Mouse (Mus musculus) midbrain, embryonic 14.5 days (tissue): ENCODE data around the gene Pnmal1. TPM values are rescaled to one million over a fixed set of nuclear protein-coding genes. Genes with fewer than 3 reads are reported as not detected.

Source experiments
- ATAC-seq: fragments of 200-750 bp; cut with Nextera tagmentation; 2 replicates; pipeline ENCODE4 v1.8.0; 2017; ENCODE audit warnings: moderate number of reproducible peaks, moderate library complexity; ENCODE audit not compliant: low FRiP score, low TSS enrichment
- DNase-seq: peaks from one replicate; pipeline ENCODE4 v3.0.0-alpha.2; 2015
- H3K27ac ChIP-seq: fragments of 300-500 bp; sonication (generic); replicated peaks from 2 replicates; pipeline ENCODE4 v1.5.1; 2014; ENCODE audit warnings: mild to moderate bottlenecking, low read depth, low read length, moderate library complexity
- H3K27me3 ChIP-seq: fragments of 300-500 bp; sonication (generic); 2 replicates; pipeline ENCODE4 v1.6.1; 2014; ENCODE audit warnings: low read length, control low read depth, mixed read lengths; ENCODE audit not compliant: control insufficient read depth, insufficient read depth
- H3K36me3 ChIP-seq: fragments of 300-500 bp; sonication (generic); 2 replicates; pipeline ENCODE4 v1.6.1; 2014; ENCODE audit warnings: low read length, control low read depth; ENCODE audit not compliant: control insufficient read depth, insufficient read depth
- H3K4me1 ChIP-seq: fragments of 300-500 bp; sonication (generic); 2 replicates; pipeline ENCODE4 v1.6.1; 2014; ENCODE audit warnings: mild to moderate bottlenecking, antibody characterized with exemption, low read length, control low read depth; ENCODE audit not compliant: control insufficient read depth, insufficient read depth
- H3K4me2 ChIP-seq: fragments of 300-500 bp; sonication (generic); 2 replicates; pipeline ENCODE4 v1.6.1; 2014; ENCODE audit warnings: mild to moderate bottlenecking, low read length, moderate library complexity
- H3K4me3 ChIP-seq: fragments of 300-500 bp; sonication (generic); replicated peaks from 2 replicates; pipeline ENCODE4 v1.5.1; 2014; ENCODE audit warnings: low read depth, low read length
- H3K9ac ChIP-seq: fragments of 300-500 bp; sonication (generic); replicated peaks from 2 replicates; pipeline ENCODE4 v1.6.1; 2014; ENCODE audit warnings: mild to moderate bottlenecking, low read length, moderate library complexity
- H3K9me3 ChIP-seq: fragments of 300-500 bp; sonication (generic); 2 replicates; pipeline ENCODE4 v1.6.1; 2016; ENCODE audit warnings: low read length, control low read depth, mixed read lengths; ENCODE audit not compliant: control insufficient read depth
- WGBS: fragments of 180-500 bp; shearing (Covaris S2); extraction: QIAGEN DNeasy Blood & Tissue Kit; methylation state at CpG from one replicate; pipeline ENCODE4 v1.1.7; 2014; 5-methylcytosine and 5-hydroxymethylcytosine counted together
- polyA plus RNA-seq: library from polyadenylated mRNA; unstranded; fragments of >200 nt; fragmentation: Nextera tagmentation; extraction: Ambion mirVana; gene quantifications from 2 replicates; pipeline ENCODE4 v1.2.1, GENCODE M21; 2014

Gene Pnmal1
- polyA plus RNA-seq, 1 experiment from 2014 or later: 69.8 TPM

- Histone ChIP-seq H3K9ac (peak within 1 kb of the TSS; percentile 67), H3K36me3 (no peaks in the 10 kb centered on the region), H3K27ac (peak within 1 kb of the TSS; percentile 71), H3K4me3 (peak within 1 kb of the TSS; percentile 45), H3K4me1 (peaks cover 37% of the 10 kb centered on the region; the same call in 1 of the 2 replicates), H3K27me3 (no peaks in the 10 kb centered on the region), H3K9me3 (no peaks in the 10 kb centered on the region), H3K4me2 (peak within 1 kb of the TSS; percentile 86)
- ATAC-seq (peak; percentile 82), DNase-seq (peak; percentile 96)
- WGBS: 17% methylated on average over 26 of the region's 26 CpGs
Observed at GRCm38 (mm10) chr7:16982859-16983568, 23.5 kb downstream of the Pnmal1 start, which contains the start of gene Gm42372. TSS of gene Gm42372 (plus strand) at chr7:16983086.

- peak overlapping the region; percentile 33 for H3K4me2 ChIP-seq
Observed at GRCm38 (mm10) chr7:16987541-16988149, 28.2 kb downstream of the Pnmal1 start.

DNA sequence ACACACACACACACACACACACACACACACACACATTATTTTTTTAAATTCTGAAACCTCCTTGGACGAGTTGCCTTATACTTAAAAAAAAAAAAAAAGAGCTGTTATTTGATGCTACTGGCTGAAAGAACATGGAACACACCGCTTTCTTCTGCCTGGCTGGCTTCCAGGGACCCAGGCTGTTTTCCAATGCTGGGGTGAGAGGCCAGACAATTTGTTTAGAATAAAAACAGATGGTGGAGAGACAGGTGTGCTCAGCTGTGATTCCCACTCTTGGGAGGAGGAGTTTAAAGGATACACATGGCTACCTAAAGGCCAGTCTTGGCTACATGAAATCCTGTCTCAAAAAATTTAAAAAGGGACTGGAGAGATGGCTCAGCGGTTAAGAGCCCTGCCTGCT lies 28.9 kb downstream of the Pnmal1 start:
- Histone ChIP-seq H3K27ac (peak overlapping the region; percentile 89), H3K36me3 (no peaks in the 10 kb centered on the region), H3K4me3 (no peak overlapping the region), H3K27me3 (no peaks in the 10 kb centered on the region), H3K4me1 (peaks cover 32% of the 10 kb centered on the region), H3K4me2 (peak overlapping the region; percentile 33; the same call in 1 of the 2 replicates), H3K9ac (no peak overlapping the region), H3K9me3 (no peaks in the 10 kb centered on the region)
- 44% methylated on average over 3 of the region's 3 CpGs for WGBS
- no peak for ATAC-seq
- DNase-seq: peak; percentile 65

More at GRCm38 (mm10) chr7:16987541-16988149, 28.2 kb downstream of the Pnmal1 start:
- Histone ChIP-seq H3K27ac (peak overlapping the region; percentile 89), H3K9ac (peak overlapping the region; percentile 34; the same call in 1 of the 2 replicates), H3K9me3 (no peaks in the 10 kb centered on the region), H3K36me3 (no peaks in the 10 kb centered on the region), H3K4me3 (no peak overlapping the region), H3K27me3 (no peaks in the 10 kb centered on the region), H3K4me1 (peaks cover 38% of the 10 kb centered on the region)
- ATAC-seq: peak; percentile 51; the same call in 1 of the 2 replicates
- peak; percentile 71 for DNase-seq
- WGBS: 26% methylated on average over 7 of the region's 7 CpGs

GRCm38 (mm10) chr7:16990006-16990744 lies 30.7 kb downstream of the Pnmal1 start:
- H3K4me1 ChIP-seq: peaks cover 37% of the 10 kb centered on the region
- H3K27me3 ChIP-seq: no peaks in the 10 kb centered on the region
- H3K4me3 ChIP-seq: no peak overlapping the region
- ATAC-seq (no peak), DNase-seq (peak; percentile 53)
- no peaks in the 10 kb centered on the region for H3K36me3 ChIP-seq
- H3K4me2 ChIP-seq: peak overlapping the region; percentile 22; the same call in 1 of the 2 replicates
- H3K9ac ChIP-seq: no peak overlapping the region; the same call in 1 of the 2 replicates
- no peaks in the 10 kb centered on the region for H3K9me3 ChIP-seq
- WGBS: 21% methylated on average over 15 of the region's 15 CpGs
- H3K27ac ChIP-seq: peak overlapping the region; percentile 58

DNA sequence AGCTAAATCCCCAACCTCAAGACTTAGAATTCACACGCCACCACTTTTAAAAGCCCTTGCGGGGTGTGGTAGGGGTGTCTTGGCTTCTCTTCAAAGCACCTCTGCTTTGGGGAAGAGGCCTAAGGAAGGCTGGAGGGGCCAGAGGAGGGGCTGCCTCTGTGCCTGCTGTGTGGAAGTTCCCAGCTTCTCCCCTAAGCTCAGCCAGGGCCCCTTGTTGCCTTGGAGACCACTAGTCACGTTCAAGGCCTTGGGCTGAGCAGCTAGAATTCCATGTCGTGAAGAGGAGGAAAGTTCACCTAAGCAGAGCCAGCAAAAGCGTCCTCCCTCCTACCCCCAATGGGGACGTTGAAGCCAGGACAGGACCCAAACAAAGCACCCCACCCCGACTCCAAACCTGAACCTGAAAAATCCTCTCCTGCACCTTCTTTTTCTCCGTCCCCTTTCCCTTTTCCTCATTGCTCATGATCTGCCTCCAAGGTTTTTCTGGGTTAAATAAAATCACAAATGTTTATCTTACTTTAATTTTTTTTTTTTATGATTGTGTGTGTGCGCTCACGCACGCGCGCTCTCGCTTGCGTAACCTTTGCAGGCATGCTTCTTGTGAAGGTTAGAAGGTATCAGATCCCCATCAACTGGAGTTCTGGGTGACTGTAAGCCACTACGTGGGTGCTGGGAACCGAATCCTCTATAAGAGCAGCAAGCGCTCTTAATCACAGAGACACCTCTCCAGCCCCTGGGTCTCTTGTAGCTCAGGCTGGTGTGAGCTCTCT lies 32.4 kb downstream of the Pnmal1 start:
- Histone ChIP-seq H3K4me3 (no peak overlapping the region), H3K4me2 (peak overlapping the region; percentile 30), H3K4me1 (peaks cover 37% of the 10 kb centered on the region), H3K27me3 (no peaks in the 10 kb centered on the region), H3K36me3 (no peaks in the 10 kb centered on the region), H3K9ac (no peak overlapping the region), H3K9me3 (no peaks in the 10 kb centered on the region), H3K27ac (peak overlapping the region; percentile 67)
- ATAC-seq (peak; percentile 37; the same call in 1 of the 2 replicates), DNase-seq (peak; percentile 82)
- WGBS: 51% methylated on average over 18 of the region's 18 CpGs

DNA sequence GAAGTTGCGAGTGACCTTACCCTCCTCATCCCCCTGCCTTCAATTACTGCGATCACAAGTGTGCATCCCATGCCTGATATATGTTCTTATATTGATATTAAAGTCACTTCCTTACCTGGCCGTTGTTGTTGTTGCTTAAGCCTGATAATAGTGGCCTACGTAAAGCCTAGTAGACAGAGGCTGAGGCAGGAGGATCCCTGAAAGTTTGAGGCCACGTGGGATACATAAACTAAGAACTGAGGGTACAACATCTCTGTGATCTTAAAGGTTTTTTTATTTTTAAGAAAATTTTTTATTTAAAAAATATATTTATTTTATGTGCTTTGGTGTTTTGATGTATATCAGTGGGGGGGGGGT lies 33.0 kb downstream of the Pnmal1 start, which contains the start of gene Ccdc8:
Ccdc8 (plus strand) TSS at position 258 of the 357 bp plus-strand sequence.
- peak within 1 kb of the TSS; percentile 45 for H3K9ac ChIP-seq

DNA sequence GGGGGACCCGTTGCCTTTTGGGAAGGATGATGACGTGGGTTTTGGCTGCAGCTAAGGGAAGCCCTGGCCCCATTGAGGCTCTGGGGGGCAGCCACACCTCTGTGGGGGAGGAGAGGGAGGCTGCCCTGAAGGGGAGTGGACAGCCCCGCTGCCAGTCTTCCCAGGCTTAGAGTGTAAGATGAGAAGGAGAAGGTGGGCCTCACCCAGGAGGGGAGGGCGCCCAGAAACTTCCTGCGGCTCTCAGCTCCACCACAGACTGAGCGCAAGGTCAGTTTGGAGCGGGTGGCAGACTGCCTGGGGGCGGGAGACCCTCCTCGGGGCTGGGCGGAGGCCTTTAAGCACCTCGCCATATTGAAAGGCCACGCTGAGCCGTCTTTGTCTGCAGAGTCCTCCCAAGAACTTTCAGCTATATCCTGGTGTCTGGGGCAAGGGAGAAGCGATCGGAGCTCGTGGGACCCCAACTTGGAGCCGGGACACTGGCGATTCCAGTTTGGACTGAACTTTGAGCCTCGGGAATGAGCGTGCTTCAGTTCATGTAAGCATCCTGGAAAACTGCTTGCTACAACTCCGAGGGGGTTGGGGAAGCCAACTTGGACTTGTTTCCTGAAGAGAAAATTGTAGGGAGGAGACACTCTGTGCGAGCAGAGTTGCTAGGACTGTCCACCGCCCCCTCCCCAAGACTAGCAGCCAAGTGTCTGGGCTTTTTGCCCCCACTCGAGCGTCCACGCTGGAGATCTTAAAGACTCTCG lies 34.3 kb downstream of the Pnmal1 start:
- Histone ChIP-seq H3K4me1 (peaks cover 27% of the 10 kb centered on the region), H3K4me3 (peak overlapping the region; percentile 33), H3K27me3 (no peaks in the 10 kb centered on the region), H3K27ac (0 out of 2 replicates have a peak overlapping the region, but pooled peaks have one; percentile 41), H3K9ac (peak overlapping the region; percentile 45), H3K36me3 (no peaks in the 10 kb centered on the region), H3K4me2 (peak overlapping the region; percentile 49), H3K9me3 (no peaks in the 10 kb centered on the region)
- ATAC-seq: peak; percentile 56
- DNase-seq: peak; percentile 54
- 3% methylated on average over 27 of the region's 27 CpGs for WGBS

More for the DNA sequence above, 33.0 kb downstream of the Pnmal1 start, which contains the start of gene Ccdc8:
- no peak for ATAC-seq
- H3K36me3 ChIP-seq: no peaks in the 10 kb centered on the region
- peak within 1 kb of the TSS; percentile 49 for H3K4me2 ChIP-seq
- peaks cover 32% of the 10 kb centered on the region for H3K4me1 ChIP-seq
- no peaks in the 10 kb centered on the region for H3K9me3 ChIP-seq
- 95% methylated on average over 5 of the region's 5 CpGs for WGBS
- no peak for DNase-seq
- peak within 1 kb of the TSS; percentile 67 for H3K27ac ChIP-seq
- no peaks in the 10 kb centered on the region for H3K27me3 ChIP-seq
- H3K4me3 ChIP-seq: peak within 1 kb of the TSS; percentile 33; the same call in 1 of the 2 replicates
